Mouse (Mus musculus): ENCODE results near the gene Cfap70.

The Cfap70 gene

GRCm38 (mm10) chr14:20451765-20452331 is at the start of gene Cfap70:
Cfap70 (minus strand) TSS chr14:20452226.
- peak; percentile 63 for DNase-seq (ENCODE audit: low spot score)

- no peak for DNase-seq (ENCODE audit: low spot score)
These were observed 48.0 kb upstream of the Cfap70 start for GRCm38 (mm10) chr14:20499982-20500381.

- DNase-seq (ENCODE audit: low spot score), result no peak
These were observed 44.6 kb upstream of the Cfap70 start, which contains the start of gene Mss51 for GRCm38 (mm10) chr14:20496603-20497002. Mss51 (minus strand) TSS chr14:20496901.

GRCm38 (mm10) chr14:20486031-20486430 is 34.0 kb upstream of the Cfap70 start:
- DNase-seq (ENCODE audit: low spot score), result no peak

GRCm38 (mm10) chr14:20482051-20482751 is 30.2 kb upstream of the Cfap70 start:
- no peak for DNase-seq (ENCODE audit: low spot score)

- DNase-seq (ENCODE audit: low spot score), result peak; percentile 17
These were observed 29.2 kb upstream of the Cfap70 start for GRCm38 (mm10) chr14:20481211-20481610.

GRCm38 (mm10) chr14:20480195-20480579 is 28.2 kb upstream of the Cfap70 start:
- DNase-seq (ENCODE audit: low spot score), result no peak

- peak; percentile 68 for DNase-seq (ENCODE audit: low spot score)
These were observed 27.5 kb upstream of the Cfap70 start, which contains the start of gene Anxa7 for GRCm38 (mm10) chr14:20479291-20480194. Anxa7 (minus strand) TSS chr14:20480133.

- peak; percentile 3 for DNase-seq (ENCODE audit: low spot score)
These were observed 26.8 kb upstream of the Cfap70 start for GRCm38 (mm10) chr14:20478801-20479200.

- DNase-seq (ENCODE audit: low spot score), result no peak
These were observed 26.4 kb upstream of the Cfap70 start for GRCm38 (mm10) chr14:20478385-20478784.

GRCm38 (mm10) chr14:20477261-20478025 is 25.4 kb upstream of the Cfap70 start:
- no peak for DNase-seq (ENCODE audit: low spot score)

GRCm38 (mm10) chr14:20460216-20460615 is 8.2 kb upstream of the Cfap70 start:
- no peak for DNase-seq (ENCODE audit: low spot score)

- DNase-seq (ENCODE audit: low spot score), result no peak
These were observed 6.4 kb upstream of the Cfap70 start for GRCm38 (mm10) chr14:20458378-20458777.

- DNase-seq (ENCODE audit: low spot score), result no peak
These were observed 903 bp upstream of the Cfap70 start for GRCm38 (mm10) chr14:20452929-20453328.

- no peak for DNase-seq (ENCODE audit: low spot score)
These were observed 724 bp downstream of the Cfap70 start for GRCm38 (mm10) chr14:20451302-20451701.

- no peak for DNase-seq (ENCODE audit: low spot score)
These were observed 4.8 kb downstream of the Cfap70 start for GRCm38 (mm10) chr14:20447209-20447608.

- DNase-seq (ENCODE audit: low spot score), result no peak
These were observed 9.8 kb downstream of the Cfap70 start for GRCm38 (mm10) chr14:20442252-20442651.

- no peak for DNase-seq (ENCODE audit: low spot score)
These were observed 15.1 kb downstream of the Cfap70 start for GRCm38 (mm10) chr14:20436976-20437375.

- no peak for DNase-seq (ENCODE audit: low spot score)
These were observed 19.6 kb downstream of the Cfap70 start for GRCm38 (mm10) chr14:20432420-20432819.

- no peak for DNase-seq (ENCODE audit: low spot score)
These were observed 20.3 kb downstream of the Cfap70 start for GRCm38 (mm10) chr14:20431726-20432125.

GRCm38 (mm10) chr14:20429833-20430232 is 22.2 kb downstream of the Cfap70 start:
- DNase-seq (ENCODE audit: low spot score), result no peak

GRCm38 (mm10) chr14:20428593-20428992 is 23.4 kb downstream of the Cfap70 start:
- DNase-seq (ENCODE audit: low spot score), result no peak

Data from T-cell, adult 2 months (primary cell).